Mouse (Mus musculus): ENCODE data around the gene Ets1. TPM values are rescaled to one million over a fixed set of nuclear protein-coding genes. Genes with fewer than 3 reads are reported as not detected.

The Ets1 gene
- polyA plus RNA-seq, 1 experiment from 2014 or later: 50.2 TPM

DNA sequence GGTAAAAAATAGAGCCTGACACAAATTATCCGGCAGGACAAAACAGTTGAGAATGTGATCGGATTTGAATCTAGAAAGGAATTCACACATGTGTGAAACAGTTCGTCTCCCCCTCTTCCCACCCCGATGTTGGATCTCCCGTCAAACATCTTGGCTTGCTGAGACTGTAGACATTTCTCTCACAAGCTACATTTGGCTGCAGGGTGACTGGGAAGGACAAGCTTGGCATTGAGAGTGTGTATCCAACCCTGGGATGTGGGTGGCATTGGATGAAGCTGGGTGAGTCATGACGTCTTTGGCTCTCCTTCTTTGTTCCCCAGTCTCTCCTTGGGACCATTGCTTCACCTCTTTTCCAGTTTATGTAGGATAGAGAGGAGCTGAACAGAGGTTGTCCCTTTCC lies 16.4 kb upstream of the Ets1 start:
- 83% methylated on average over 6 of the region's 6 CpGs for WGBS
- Histone ChIP-seq H3K27ac (no peak overlapping the region), H3K36me3 (no peaks in the 10 kb centered on the region), H3K27me3 (ENCODE audit: insufficient read depth, poor library complexity, severe bottlenecking) (no peaks in the 10 kb centered on the region), H3K9me3 (no peaks in the 10 kb centered on the region), H3K4me3 (no peak overlapping the region), H3K4me1 (peaks cover 7% of the 10 kb centered on the region; the same call in 1 of the 2 replicates)
- no peak for DNase-seq (ENCODE audit: low spot score)

DNA sequence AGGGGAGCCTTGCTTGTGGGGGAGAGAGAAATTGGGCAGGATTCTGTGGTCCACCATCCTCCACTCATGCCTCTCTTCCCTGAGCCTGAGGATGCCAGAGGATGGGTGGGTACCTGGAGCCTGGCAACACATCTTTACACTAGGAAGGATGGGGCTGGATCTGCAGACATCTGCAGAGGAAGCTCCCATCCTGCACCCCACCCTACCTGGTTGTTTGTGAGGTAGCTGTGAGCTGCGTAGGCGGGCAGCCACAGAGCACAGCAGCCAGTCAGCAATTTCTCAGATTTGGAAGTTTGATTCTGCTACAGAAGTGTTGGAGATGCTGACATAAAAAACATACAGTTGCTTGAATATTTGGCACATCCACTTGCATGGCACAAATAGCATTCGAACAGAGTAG lies 15.6 kb upstream of the Ets1 start:
- no peaks in the 10 kb centered on the region for H3K9me3 ChIP-seq
- no peaks in the 10 kb centered on the region for H3K36me3 ChIP-seq
- H3K4me3 ChIP-seq: no peak overlapping the region
- no peaks in the 10 kb centered on the region for H3K27me3 ChIP-seq (ENCODE audit: insufficient read depth, poor library complexity, severe bottlenecking)
- no peak for DNase-seq (ENCODE audit: low spot score)
- WGBS: 95% methylated on average over 3 of the region's 3 CpGs
- H3K27ac ChIP-seq: no peak overlapping the region
- H3K4me1 ChIP-seq: peaks cover 7% of the 10 kb centered on the region; the same call in 1 of the 2 replicates

DNA sequence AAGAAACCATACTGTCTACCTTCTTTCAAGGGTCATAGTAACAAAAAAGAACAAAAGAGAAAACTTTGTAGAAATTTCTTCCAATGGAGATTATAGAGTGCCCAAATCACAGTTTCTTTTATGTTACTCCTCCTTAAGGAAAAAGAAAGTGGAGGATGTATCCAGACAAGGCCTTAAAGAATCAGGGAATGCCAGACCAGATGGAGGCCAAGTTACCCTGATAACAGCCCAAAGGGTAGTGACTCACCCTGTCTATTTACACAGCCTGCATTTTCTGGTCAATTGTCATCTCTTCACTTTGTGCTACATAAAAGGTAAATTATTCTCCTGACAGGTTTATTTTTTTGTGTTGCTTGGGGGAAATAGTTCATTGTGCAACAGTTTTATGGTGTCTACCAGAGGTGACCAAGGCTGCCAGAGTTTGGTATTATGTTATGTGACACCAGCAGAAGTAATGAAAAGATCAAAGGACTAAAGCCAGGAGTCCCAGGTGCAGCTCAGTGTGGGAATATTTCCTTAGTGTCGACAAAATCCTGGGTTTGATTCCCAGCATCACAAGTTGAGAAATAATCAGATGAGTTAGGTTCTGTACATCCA lies 6.5 kb upstream of the Ets1 start:
- Histone ChIP-seq H3K27me3 (ENCODE audit: insufficient read depth, poor library complexity, severe bottlenecking) (peaks cover 21% of the 10 kb centered on the region; the same call in 1 of the 2 replicates), H3K4me3 (no peak overlapping the region), H3K27ac (no peak overlapping the region), H3K4me1 (no peaks in the 10 kb centered on the region), H3K9me3 (no peaks in the 10 kb centered on the region), H3K36me3 (no peaks in the 10 kb centered on the region)
- DNase-seq (ENCODE audit: low spot score): no peak
- WGBS: 67% methylated on average over 1 of the region's 1 CpGs

DNA sequence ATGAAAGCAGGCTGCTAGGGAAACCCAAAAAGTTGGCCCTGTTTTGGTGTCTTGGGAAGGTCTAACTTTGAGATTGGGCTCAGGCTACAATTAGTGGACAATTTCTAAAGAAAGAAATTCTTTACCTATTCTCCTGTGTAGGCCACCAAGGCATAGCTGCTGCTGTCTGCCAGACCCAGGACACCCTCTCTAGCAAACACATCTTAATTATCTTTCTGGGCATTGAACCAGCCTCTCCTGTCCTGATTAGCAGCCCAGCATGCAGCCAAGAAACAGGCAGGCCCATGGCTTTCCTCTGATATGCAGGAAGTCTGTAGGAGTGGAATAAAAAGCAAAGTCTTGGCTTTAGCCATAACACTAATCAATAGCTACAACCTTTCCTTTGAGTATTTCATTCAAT lies 4.7 kb upstream of the Ets1 start:
- Histone ChIP-seq H3K9me3 (no peaks in the 10 kb centered on the region), H3K27me3 (ENCODE audit: insufficient read depth, poor library complexity, severe bottlenecking) (peaks cover 23% of the 10 kb centered on the region; the same call in 1 of the 2 replicates), H3K4me3 (no peak overlapping the region), H3K4me1 (peaks cover 8% of the 10 kb centered on the region), H3K27ac (no peak overlapping the region), H3K36me3 (no peaks in the 10 kb centered on the region)
- DNase-seq (ENCODE audit: low spot score): no peak

DNA sequence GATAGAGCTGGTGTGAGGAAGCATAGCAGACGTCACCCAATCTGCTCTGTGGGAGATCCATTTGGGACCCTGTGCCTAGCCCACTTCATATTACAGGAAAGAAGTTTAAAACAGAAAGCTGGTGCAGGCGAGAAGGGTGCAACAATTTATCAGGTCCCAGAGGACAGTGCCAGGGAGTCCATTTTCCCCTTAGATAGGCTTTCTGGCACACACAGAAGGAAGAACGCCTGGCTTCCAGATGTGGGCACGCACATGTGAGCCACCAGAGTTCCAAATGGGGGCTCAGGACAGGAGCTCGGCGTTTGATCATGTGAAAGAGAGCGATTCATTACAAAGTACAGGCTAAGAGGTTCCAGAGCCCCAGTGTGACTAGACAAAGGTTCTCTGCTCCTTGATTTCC lies 3.8 kb upstream of the Ets1 start:
- H3K9me3 ChIP-seq: no peaks in the 10 kb centered on the region
- no peak overlapping the region for H3K27ac ChIP-seq
- no peak overlapping the region for H3K4me3 ChIP-seq
- no peak for DNase-seq (ENCODE audit: low spot score)
- peaks cover 14% of the 10 kb centered on the region for H3K4me1 ChIP-seq
- WGBS: 74% methylated on average over 7 of the region's 7 CpGs
- H3K27me3 ChIP-seq (ENCODE audit: insufficient read depth, poor library complexity, severe bottlenecking): peaks cover 25% of the 10 kb centered on the region; the same call in 1 of the 2 replicates
- no peaks in the 10 kb centered on the region for H3K36me3 ChIP-seq

DNA sequence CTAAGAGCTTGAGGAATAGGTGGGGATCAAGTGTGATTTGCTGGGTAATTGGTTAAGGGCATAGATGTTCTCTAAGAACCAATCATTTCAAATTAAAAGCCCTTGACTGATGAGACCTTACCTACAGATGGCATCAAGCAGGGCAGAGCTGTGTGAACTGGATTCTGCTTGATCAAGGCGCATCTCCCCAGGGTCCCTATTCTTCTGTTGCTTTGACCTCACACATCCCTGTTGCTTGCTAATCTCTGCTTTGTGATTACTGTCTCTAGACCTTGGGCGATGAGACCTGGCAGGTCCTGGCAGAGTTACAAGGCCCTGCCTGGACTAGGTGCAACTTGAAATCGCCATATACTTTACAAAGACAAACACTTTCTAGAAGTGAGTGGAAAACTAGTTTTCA lies 9.0 kb downstream of the Ets1 start:
- H3K4me1 ChIP-seq: peaks cover 20% of the 10 kb centered on the region
- H3K9me3 ChIP-seq: no peaks in the 10 kb centered on the region
- H3K36me3 ChIP-seq: no peaks in the 10 kb centered on the region
- H3K27ac ChIP-seq: no peak overlapping the region
- 26% methylated on average over 3 of the region's 3 CpGs for WGBS
- H3K4me3 ChIP-seq: no peak overlapping the region
- no peak for DNase-seq (ENCODE audit: low spot score)
- peaks cover 15% of the 10 kb centered on the region for H3K27me3 ChIP-seq (ENCODE audit: insufficient read depth, poor library complexity, severe bottlenecking)

DNA sequence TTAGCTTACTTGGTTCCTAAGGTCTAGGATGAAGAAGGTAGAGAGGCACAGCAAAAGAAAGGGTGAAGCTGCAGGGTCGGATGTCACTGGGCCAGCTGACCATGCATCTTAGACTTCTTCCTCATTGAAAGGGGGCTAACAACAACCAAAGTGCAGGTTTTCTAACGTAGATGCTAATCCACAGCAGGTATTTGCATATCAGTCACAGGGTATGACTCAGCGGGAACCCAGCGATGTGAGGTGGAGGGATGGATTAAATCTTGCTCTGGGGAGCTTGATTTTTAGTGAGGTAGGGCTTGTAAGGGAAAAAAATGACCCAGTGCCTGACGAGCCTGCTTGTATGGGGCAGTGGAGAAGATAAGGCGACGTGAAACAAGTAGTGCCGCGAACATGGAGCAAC lies 9.5 kb downstream of the Ets1 start:
- DNase-seq (ENCODE audit: low spot score): no peak
- 5% methylated on average over 9 of the region's 9 CpGs for WGBS
- H3K4me1 ChIP-seq: peaks cover 20% of the 10 kb centered on the region
- peaks cover 15% of the 10 kb centered on the region for H3K27me3 ChIP-seq (ENCODE audit: insufficient read depth, poor library complexity, severe bottlenecking)
- H3K27ac ChIP-seq: no peak overlapping the region
- no peaks in the 10 kb centered on the region for H3K9me3 ChIP-seq
- no peaks in the 10 kb centered on the region for H3K36me3 ChIP-seq
- H3K4me3 ChIP-seq: peak overlapping the region; percentile 38

DNA sequence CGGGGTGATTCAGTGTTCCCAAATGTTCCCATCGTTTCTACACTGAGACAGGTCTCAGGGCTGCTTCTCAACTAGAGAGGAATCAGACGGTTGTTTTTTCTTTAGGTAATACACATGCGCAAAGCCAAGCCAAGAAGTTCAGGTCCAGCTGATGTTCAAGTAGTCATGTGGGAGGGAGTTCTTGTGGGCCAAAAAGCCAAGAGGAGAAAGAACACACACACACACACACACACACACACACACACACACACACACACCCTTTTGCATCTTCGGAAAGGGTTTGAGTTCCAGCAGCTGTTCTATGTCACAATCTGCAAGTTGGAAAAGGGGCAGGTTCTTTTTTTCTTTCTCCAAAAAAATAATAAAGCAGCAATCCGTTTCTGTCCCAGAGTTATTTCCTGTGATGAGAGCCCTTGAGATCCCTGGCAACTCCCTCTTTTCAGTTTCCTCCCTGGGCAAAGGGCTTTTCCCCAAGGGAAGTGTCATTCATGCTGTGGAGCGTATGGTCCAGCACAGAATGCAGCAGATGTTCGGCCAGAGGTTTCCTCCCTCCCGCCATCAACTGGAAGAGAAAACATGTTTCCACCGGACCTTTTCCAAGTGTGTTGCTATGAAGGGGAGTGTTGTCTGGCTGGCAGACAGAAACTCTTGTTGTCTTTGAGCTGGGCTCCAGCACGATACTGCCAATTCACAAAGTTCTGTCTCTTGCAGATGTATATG lies 10.7 kb downstream of the Ets1 start:
- peak overlapping the region; percentile 44; the same call in 1 of the 2 replicates for H3K27ac ChIP-seq
- peak overlapping the region; percentile 38 for H3K4me3 ChIP-seq
- no peaks in the 10 kb centered on the region for H3K9me3 ChIP-seq
- H3K4me1 ChIP-seq: peaks cover 20% of the 10 kb centered on the region
- H3K36me3 ChIP-seq: no peaks in the 10 kb centered on the region
- H3K27me3 ChIP-seq (ENCODE audit: insufficient read depth, poor library complexity, severe bottlenecking): peaks cover 15% of the 10 kb centered on the region
- 30% methylated on average over 11 of the region's 11 CpGs for WGBS
- DNase-seq (ENCODE audit: low spot score): no peak

DNA sequence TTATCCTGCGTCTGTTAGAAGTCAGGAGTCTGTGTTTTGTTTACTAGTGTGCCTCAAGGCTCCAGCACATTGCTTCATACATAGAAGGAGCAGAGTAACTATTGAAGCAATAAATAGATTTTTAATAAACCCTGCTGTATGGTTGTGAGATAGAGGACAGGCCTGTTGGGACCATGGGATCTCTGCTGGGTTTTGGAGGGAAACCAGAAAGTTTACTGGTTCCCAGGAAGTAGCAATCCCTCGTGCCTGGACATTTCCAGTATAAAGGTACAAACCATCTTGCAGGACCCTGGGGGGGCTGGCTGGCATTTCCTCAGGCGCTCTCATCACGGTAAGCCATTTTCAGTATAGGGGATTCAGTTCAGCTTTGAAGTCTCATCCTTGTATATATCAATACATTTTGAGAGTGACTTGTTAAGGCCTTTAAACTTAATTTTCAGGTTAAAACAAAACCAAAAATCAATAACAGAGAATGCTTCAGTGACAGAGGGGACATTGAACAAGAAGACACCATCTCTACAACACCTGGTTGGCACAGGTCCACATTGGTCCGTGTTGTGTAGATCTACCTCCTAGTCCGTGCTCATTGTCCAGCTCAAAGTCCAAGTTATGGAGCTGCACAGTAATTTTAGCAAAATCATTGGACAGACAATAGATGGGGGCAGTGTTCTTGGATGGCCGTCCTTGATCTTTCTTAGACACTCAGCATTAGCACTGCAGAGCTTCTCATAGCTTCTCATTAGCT lies 11.7 kb downstream of the Ets1 start:
- H3K9me3 ChIP-seq: no peaks in the 10 kb centered on the region
- DNase-seq (ENCODE audit: low spot score): no peak
- no peaks in the 10 kb centered on the region for H3K36me3 ChIP-seq
- no peak overlapping the region for H3K4me3 ChIP-seq
- 83% methylated on average over 7 of the region's 7 CpGs for WGBS
- H3K27me3 ChIP-seq (ENCODE audit: insufficient read depth, poor library complexity, severe bottlenecking): peaks cover 15% of the 10 kb centered on the region
- peaks cover 20% of the 10 kb centered on the region for H3K4me1 ChIP-seq
- no peak overlapping the region for H3K27ac ChIP-seq

DNA sequence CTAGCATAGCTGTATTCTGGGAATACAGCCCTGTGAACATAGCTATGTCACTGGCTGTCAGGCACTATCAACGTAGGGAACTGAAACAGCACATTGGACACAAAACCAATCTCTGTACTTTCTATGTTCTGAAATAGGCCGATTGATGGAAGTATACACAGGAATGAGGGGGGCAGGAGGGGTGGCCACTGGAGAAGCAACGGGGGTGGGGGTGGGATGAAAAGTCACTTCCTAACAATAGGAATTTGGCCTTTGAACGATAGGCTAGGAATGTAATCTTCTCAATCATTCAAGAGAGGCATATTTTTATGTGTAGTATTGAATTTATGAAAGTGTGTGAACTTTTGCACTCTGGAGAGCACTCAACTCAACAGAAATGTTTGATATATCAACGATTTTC lies 12.3 kb downstream of the Ets1 start:
- no peak for DNase-seq (ENCODE audit: low spot score)

DNA sequence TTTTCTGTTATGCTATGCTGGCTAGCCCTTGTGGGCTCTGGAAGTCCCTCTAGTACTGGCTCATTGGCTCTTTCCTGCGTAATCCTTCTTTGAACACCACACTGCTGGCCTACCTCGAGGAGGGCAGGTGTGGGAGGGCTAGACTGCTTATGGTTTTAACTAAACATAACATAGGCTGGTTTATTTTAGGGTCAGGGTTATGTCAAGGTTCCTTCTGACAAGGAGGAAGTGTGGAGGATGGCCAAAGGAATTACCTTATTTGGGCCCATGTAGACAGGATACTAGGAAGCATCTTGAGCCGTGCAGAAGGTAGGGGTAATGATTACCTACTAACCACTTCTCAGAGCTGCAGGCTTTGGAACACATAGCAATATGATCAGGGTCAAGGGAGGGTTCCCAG lies 14.7 kb downstream of the Ets1 start:
- H3K9me3 ChIP-seq: no peaks in the 10 kb centered on the region
- H3K27ac ChIP-seq: no peak overlapping the region
- H3K27me3 ChIP-seq (ENCODE audit: insufficient read depth, poor library complexity, severe bottlenecking): peaks cover 15% of the 10 kb centered on the region; the same call in 1 of the 2 replicates
- DNase-seq (ENCODE audit: low spot score): no peak
- WGBS: 61% methylated on average over 3 of the region's 3 CpGs
- H3K36me3 ChIP-seq: no peaks in the 10 kb centered on the region
- H3K4me3 ChIP-seq: no peak overlapping the region
- H3K4me1 ChIP-seq: peaks cover 15% of the 10 kb centered on the region

More for the DNA sequence above, 12.3 kb downstream of the Ets1 start:
- Histone ChIP-seq H3K27me3 (ENCODE audit: insufficient read depth, poor library complexity, severe bottlenecking) (peaks cover 15% of the 10 kb centered on the region), H3K4me1 (peaks cover 20% of the 10 kb centered on the region), H3K9me3 (no peaks in the 10 kb centered on the region), H3K4me3 (no peak overlapping the region), H3K27ac (no peak overlapping the region), H3K36me3 (no peaks in the 10 kb centered on the region)
- 83% methylated on average over 5 of the region's 5 CpGs for WGBS

DNA sequence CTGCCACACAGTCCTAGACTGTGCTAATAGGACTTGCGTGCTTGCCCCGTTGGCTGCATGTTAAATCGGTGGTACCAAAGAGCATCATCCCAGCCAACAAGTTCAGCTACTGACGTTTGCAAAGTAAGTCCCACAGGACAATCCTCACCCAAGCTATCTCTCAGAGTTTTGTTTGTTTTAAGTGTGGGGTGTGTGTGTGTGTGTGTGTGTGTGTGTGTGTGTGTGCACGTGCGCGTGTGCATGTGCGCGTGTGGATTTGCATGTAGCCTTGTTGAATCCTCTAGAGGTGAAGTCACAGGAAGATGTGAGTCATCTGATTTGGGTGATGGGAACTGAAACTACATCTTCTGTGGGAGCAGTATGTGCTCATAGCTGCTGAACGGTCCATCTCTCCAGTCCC lies 16.1 kb downstream of the Ets1 start:
- H3K4me3 ChIP-seq: no peak overlapping the region
- H3K27ac ChIP-seq: no peak overlapping the region
- peaks cover 4% of the 10 kb centered on the region; the same call in 1 of the 2 replicates for H3K27me3 ChIP-seq (ENCODE audit: insufficient read depth, poor library complexity, severe bottlenecking)
- no peaks in the 10 kb centered on the region for H3K9me3 ChIP-seq
- DNase-seq (ENCODE audit: low spot score): no peak
- peaks cover 15% of the 10 kb centered on the region for H3K4me1 ChIP-seq
- no peaks in the 10 kb centered on the region for H3K36me3 ChIP-seq
- 85% methylated on average over 10 of the region's 10 CpGs for WGBS

DNA sequence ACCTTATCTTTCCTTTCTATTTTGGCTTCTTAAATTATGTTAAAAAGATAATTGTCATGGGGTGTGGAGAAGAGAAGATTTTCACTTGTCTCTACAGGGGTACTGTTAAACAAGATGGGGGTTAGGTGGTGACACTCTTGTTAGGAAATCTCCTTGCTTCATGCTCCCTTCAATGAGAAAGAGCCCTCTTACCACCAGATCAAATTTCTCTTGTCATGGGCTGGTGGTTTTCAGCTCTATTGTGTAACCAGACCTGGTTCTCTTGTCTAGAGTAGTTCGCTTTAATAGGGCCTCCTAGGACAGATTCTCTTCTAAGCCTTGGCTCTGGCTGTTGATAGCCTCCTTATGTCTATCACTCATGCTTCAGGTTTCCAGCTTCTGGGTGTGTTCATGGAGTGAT lies 18.3 kb downstream of the Ets1 start:
- H3K27me3 ChIP-seq (ENCODE audit: insufficient read depth, poor library complexity, severe bottlenecking): peaks cover under 1% of the 10 kb centered on the region; the same call in 1 of the 2 replicates
- H3K4me3 ChIP-seq: no peak overlapping the region
- no peaks in the 10 kb centered on the region for H3K9me3 ChIP-seq
- H3K27ac ChIP-seq: no peak overlapping the region
- DNase-seq (ENCODE audit: low spot score): no peak
- H3K36me3 ChIP-seq: no peaks in the 10 kb centered on the region
- H3K4me1 ChIP-seq: peaks cover 18% of the 10 kb centered on the region
- 76% methylated on average over 1 of the region's 1 CpGs for WGBS

Data from heart, embryonic 10.5 days (tissue).